8 mouse cellular contexts compared by ENCODE assay signal in the genomic region with DNA sequence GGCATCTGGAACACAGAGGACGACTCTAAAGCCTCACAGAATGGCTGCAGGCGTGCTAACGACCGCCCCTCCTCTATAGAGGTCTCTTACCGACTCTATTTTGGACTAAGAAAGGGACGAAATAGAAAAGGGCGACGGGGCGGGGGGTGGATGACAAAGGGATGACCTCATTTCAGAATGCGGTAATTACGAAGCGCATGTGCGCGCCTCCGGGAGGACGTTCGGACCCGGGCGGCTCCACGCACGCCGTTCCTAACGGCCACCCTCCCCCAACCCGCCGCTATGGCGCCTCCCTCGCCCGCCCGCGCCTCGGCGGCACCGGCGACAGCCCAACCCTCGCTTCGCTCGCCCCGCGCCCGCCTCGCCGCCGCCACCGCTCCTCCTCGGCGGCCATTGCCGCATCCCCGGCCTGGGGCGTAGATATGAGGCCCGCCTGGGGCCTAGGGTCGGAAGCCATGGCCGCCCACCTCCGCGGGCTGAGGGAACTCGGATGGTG. TPM values are rescaled to one million over a fixed set of nuclear protein-coding genes. Genes with fewer than 3 reads are reported as not detected.
DNase-seq lines count a peak whose midpoint lies in the region; ATAC-seq and TF ChIP-seq lines count a peak whose summit lies in the region.

No protein-coding gene starts in this region.

- no peaks in the 10 kb centered on the region for H3K27me3 ChIP-seq in CH12.LX (replicated peaks)
- H3K27me3 ChIP-seq in embryonic facial prominence, embryonic 11.5 days (ENCODE audit: control insufficient read depth, insufficient read depth, low read length): no peaks in the 10 kb centered on the region
- no peaks in the 10 kb centered on the region for H3K27me3 ChIP-seq in heart, embryonic 10.5 days (ENCODE audit: insufficient read depth, poor library complexity, severe bottlenecking)
- no peaks in the 10 kb centered on the region for H3K27me3 ChIP-seq in kidney, postnatal 0 days (ENCODE audit: insufficient read depth, low read length)
- H3K27me3 ChIP-seq in liver, adult 2 months (ENCODE audit: control insufficient read depth, insufficient read depth, low read length): no peaks in the 10 kb centered on the region
- no peaks in the 10 kb centered on the region for H3K27me3 ChIP-seq in midbrain, embryonic 16.5 days (ENCODE audit: control insufficient read depth, insufficient read depth, low read depth, low read length)

- DNase-seq in CH12.LX (ENCODE audit: extremely low read depth): no peak
- peak; percentile 67 for DNase-seq in adrenal gland, postnatal 10 days
- peak; percentile 69 for DNase-seq in embryonic facial prominence, embryonic 11.5 days (ENCODE audit: low spot score)
- peak; percentile 86 for DNase-seq in heart, embryonic 10.5 days (ENCODE audit: low spot score)
- DNase-seq in kidney, postnatal 0 days (ENCODE audit: low spot score): peak; percentile 54
- no peak for DNase-seq in liver, adult 2 months (ENCODE audit: extremely low read depth, low read depth, low spot score)
- peak; percentile 61 for DNase-seq in thymus, postnatal 14 days

- H3K9ac ChIP-seq in CH12.LX (ENCODE audit: insufficient read depth, low read depth): peak overlapping the region; percentile 83
- peak overlapping the region; percentile 97 for H3K9ac ChIP-seq in embryonic facial prominence, embryonic 11.5 days (replicated peaks; ENCODE audit: low read length)
- peak overlapping the region; percentile 95 for H3K9ac ChIP-seq in kidney, postnatal 0 days (ENCODE audit: low read depth, low read length)
- peak overlapping the region; percentile 98 for H3K9ac ChIP-seq in liver, adult 2 months (ENCODE audit: low read depth, low read length)
- peak overlapping the region; percentile 95 for H3K9ac ChIP-seq in midbrain, embryonic 16.5 days (ENCODE audit: low read depth, low read length)

- TF ChIP-seq EP300 in CH12.LX (IDR thresholded peaks at IDR 0.05; ENCODE audit: low read length): no peak

- H3K9me3 ChIP-seq in CH12.LX (replicated peaks; ENCODE audit: low read length): no peaks in the 10 kb centered on the region
- no peaks in the 10 kb centered on the region for H3K9me3 ChIP-seq in embryonic facial prominence, embryonic 11.5 days (replicated peaks; ENCODE audit: control insufficient read depth, low read length)
- H3K9me3 ChIP-seq in heart, embryonic 10.5 days: no peaks in the 10 kb centered on the region
- H3K9me3 ChIP-seq in kidney, postnatal 0 days (replicated peaks; ENCODE audit: low read length): no peaks in the 10 kb centered on the region
- H3K9me3 ChIP-seq in midbrain, embryonic 16.5 days (replicated peaks; ENCODE audit: control insufficient read depth, low read length, poor library complexity, severe bottlenecking): no peaks in the 10 kb centered on the region

- dilution Hi-C loops in CH12.LX (cut with MboI; ENCODE audit: extremely low pct_ligation_motif_present, extremely low pct_unique_long_range_greater_than_20kb, low sequenced_read_pairs): no loop called here

- H3K4me1 ChIP-seq in CH12.LX (ENCODE audit: control insufficient read depth in 1 of 2, insufficient read depth in 2 of 2): peaks cover 5 to 45% of the 10 kb centered on the region in 2 experiments
- no peaks in the 10 kb centered on the region for H3K4me1 ChIP-seq in embryonic facial prominence, embryonic 11.5 days (ENCODE audit: control insufficient read depth, insufficient read depth, low read length)
- peaks cover 39% of the 10 kb centered on the region for H3K4me1 ChIP-seq in heart, embryonic 10.5 days
- no peaks in the 10 kb centered on the region for H3K4me1 ChIP-seq in kidney, postnatal 0 days (replicated peaks; ENCODE audit: insufficient read depth, low read length)
- peaks cover 11% of the 10 kb centered on the region; the same call in 1 of the 2 replicates for H3K4me1 ChIP-seq in liver, adult 2 months (ENCODE audit: control insufficient read depth, insufficient read depth, low read length)
- peaks cover 16% of the 10 kb centered on the region for H3K4me1 ChIP-seq in midbrain, embryonic 16.5 days (ENCODE audit: control insufficient read depth, insufficient read depth, low read length)

- H3K4me2 ChIP-seq in CH12.LX (ENCODE audit: insufficient read depth, low read depth, poor library complexity, severe bottlenecking): peak overlapping the region; percentile 70; the same call in 1 of the 2 replicates
- peak overlapping the region; percentile 57 for H3K4me2 ChIP-seq in embryonic facial prominence, embryonic 11.5 days (ENCODE audit: low read depth, low read length)
- peak overlapping the region; percentile 62 for H3K4me2 ChIP-seq in kidney, postnatal 0 days (ENCODE audit: low read length)
- peak overlapping the region; percentile 48 for H3K4me2 ChIP-seq in midbrain, embryonic 16.5 days (ENCODE audit: low read length)

- WGBS in embryonic facial prominence, embryonic 11.5 days: under 1% methylated on average over 48 of the region's 55 CpGs
- under 1% methylated on average over 55 of the region's 55 CpGs for WGBS in heart, embryonic 10.5 days
- WGBS in kidney, postnatal 0 days: 0% methylated on average over 45 of the region's 55 CpGs
- 1% methylated on average over 54 of the region's 55 CpGs for WGBS in liver, adult 2 months
- 0% methylated on average over 43 of the region's 55 CpGs for WGBS in midbrain, embryonic 16.5 days

- TF ChIP-seq POLR2A in CH12.LX (IDR thresholded peaks at IDR 0.05; ENCODE audit: low read depth, low read length): no peak
- no peak for TF ChIP-seq POLR2A in liver, adult 2 months (IDR thresholded peaks at IDR 0.05; ENCODE audit: extremely low read depth, insufficient read depth, low read length)

- H3K4me3 ChIP-seq in CH12.LX (replicated peaks in 1 of 3; ENCODE audit: low read depth in 2 of 3, low read length in 2 of 3, poor library complexity in 1 of 3): peak overlapping the region; percentile 90 to 99 (median 95)
- peak overlapping the region; percentile 91 for H3K4me3 ChIP-seq in embryonic facial prominence, embryonic 11.5 days (ENCODE audit: low read depth, low read length)
- peak overlapping the region; percentile 100 for H3K4me3 ChIP-seq in heart, embryonic 10.5 days
- H3K4me3 ChIP-seq in kidney, postnatal 0 days (replicated peaks; ENCODE audit: low read depth, low read length): peak overlapping the region; percentile 100
- peak overlapping the region; percentile 76 for H3K4me3 ChIP-seq in liver, adult 2 months (ENCODE audit: insufficient read depth, low read depth, low read length)
- peak overlapping the region; percentile 81 for H3K4me3 ChIP-seq in midbrain, embryonic 16.5 days (ENCODE audit: low read depth, low read length)

- TF ChIP-seq RAD21 in CH12.LX (IDR thresholded peaks at IDR 0.05; ENCODE audit: low read depth, low read length): no peak

- peaks cover 22 to 27% of the 10 kb centered on the region in 2 experiments for H3K36me3 ChIP-seq in CH12.LX (replicated peaks in 1 of 2; ENCODE audit: control insufficient read depth in 1 of 2, insufficient read depth in 1 of 2, low read length in 1 of 2)
- H3K36me3 ChIP-seq in embryonic facial prominence, embryonic 11.5 days (replicated peaks; ENCODE audit: control insufficient read depth, insufficient read depth, low read depth, low read length): no peaks in the 10 kb centered on the region
- peaks cover 29% of the 10 kb centered on the region for H3K36me3 ChIP-seq in heart, embryonic 10.5 days
- peaks cover 16% of the 10 kb centered on the region; the same call in 1 of the 2 replicates for H3K36me3 ChIP-seq in kidney, postnatal 0 days (ENCODE audit: insufficient read depth, low read length)
- peaks cover 26% of the 10 kb centered on the region for H3K36me3 ChIP-seq in liver, adult 2 months (ENCODE audit: control insufficient read depth, insufficient read depth, low read length)
- H3K36me3 ChIP-seq in midbrain, embryonic 16.5 days (ENCODE audit: control insufficient read depth, insufficient read depth, low read length): peaks cover 14% of the 10 kb centered on the region

- in situ Hi-C loops in CH12.LX (cut with MboI; ENCODE audit: low pct_ligation_motif_present, low pct_unique_long_range_greater_than_20kb, low sequenced_read_pairs): no loop called here

- H3K79me2 ChIP-seq in CH12.LX (replicated peaks; ENCODE audit: control insufficient read depth, extremely low read depth, insufficient read depth, poor library complexity, severe bottlenecking): peaks cover 31% of the 10 kb centered on the region
- 0 out of 2 replicates have a peak, but pooled peaks cover 5% of the 10 kb centered on the region for H3K79me2 ChIP-seq in liver, adult 2 months (ENCODE audit: control insufficient read depth, insufficient read depth, low read length)

- TF ChIP-seq CTCF in CH12.LX (conservative IDR thresholded peaks at IDR 0.05 in 1 of 2, IDR thresholded peaks at IDR 0.05 in 1 of 2; ENCODE audit: low read depth in 2 of 2, low read length in 2 of 2): no peak
- no peak for TF ChIP-seq CTCF in kidney, postnatal 0 days (IDR thresholded peaks at IDR 0.05; ENCODE audit: low read depth)
- no peak for TF ChIP-seq CTCF in liver, adult 2 months (IDR thresholded peaks at IDR 0.05; ENCODE audit: low read depth, low read length)

- ATAC-seq in embryonic facial prominence, embryonic 11.5 days (replicated peaks; ENCODE audit: insufficient number of reproducible peaks, low FRiP score, low TSS enrichment, low read depth): peak; percentile 32
- peak; percentile 57 for ATAC-seq in kidney, postnatal 0 days (replicated peaks; ENCODE audit: low FRiP score, low read depth)
- peak; percentile 73 for ATAC-seq in midbrain, embryonic 16.5 days

- H3K27ac ChIP-seq in CH12.LX (ENCODE audit: insufficient read depth, low read depth): peak overlapping the region; percentile 35
- peak overlapping the region; percentile 91 for H3K27ac ChIP-seq in embryonic facial prominence, embryonic 11.5 days (replicated peaks; ENCODE audit: low read depth, low read length)
- H3K27ac ChIP-seq in heart, embryonic 10.5 days: peak overlapping the region; percentile 100
- H3K27ac ChIP-seq in kidney, postnatal 0 days: peak overlapping the region; percentile 85
- H3K27ac ChIP-seq in liver, adult 2 months (replicated peaks; ENCODE audit: insufficient read depth, low read depth, low read length): peak overlapping the region; percentile 82
- peak overlapping the region; percentile 97 for H3K27ac ChIP-seq in midbrain, embryonic 16.5 days (ENCODE audit: low read length)

RNA-seq across cellular contexts. Expression of gene Hsp90aa1, which starts 6.8 kb away (rescaled TPM):
- 730 and 1,066 TPM in 2 replicates for total RNA-seq in CH12.LX (2012; rRNA removed)
- 1,361 and 1,740 TPM in 2 replicates for total RNA-seq in CH12.LX (2014; rRNA removed)
- polyA plus RNA-seq in CH12.LX (2012; ENCODE audit: insufficient read length, low read depth): 2,091 and 2,158 TPM in 2 replicates
- 100 to 1,000 TPM; 271 to 276 TPM for total RNA-seq in adrenal gland, postnatal 10 days (2021)
- 1,194 and 1,245 TPM in 2 replicates for polyA plus RNA-seq in embryonic facial prominence, embryonic 11.5 days (2014; fragmentation: Nextera tagmentation; extraction: Ambion mirVana)
- polyA plus RNA-seq in heart, embryonic 10.5 days (2016; fragmentation: Nextera tagmentation; extraction: Ambion mirVana): 620 and 1,082 TPM in 2 replicates
- 485 and 487 TPM in 2 replicates for polyA plus RNA-seq in kidney, postnatal 0 days (2015; fragmentation: Nextera tagmentation; extraction: Ambion mirVana)
- total RNA-seq in liver, adult 2 months (2014; rRNA removed): 114 and 134 TPM in 2 replicates
- polyA plus RNA-seq in liver, adult 2 months (2012; rRNA removed): 36.4 and 49.8 TPM in 2 replicates
- 1,533 and 1,562 TPM in 2 replicates for polyA plus RNA-seq in midbrain, embryonic 16.5 days (2015; fragmentation: Nextera tagmentation; extraction: Ambion mirVana)

RNA-seq across cellular contexts. Expression of gene 1700001K19Rik, which starts 13.3 kb away (rescaled TPM):
- total RNA-seq in CH12.LX (2012; rRNA removed) (0.13 TPM in 1 of 2 replicates, not detected in the other), CH12.LX (2014; rRNA removed) (not detected in 2 replicates)
- not detected in 2 replicates for polyA plus RNA-seq in CH12.LX (2012; ENCODE audit: insufficient read length, low read depth)
- total RNA-seq in adrenal gland, postnatal 10 days (2021): not detected
- 0.22 TPM in 1 of 2 replicates, not detected in the other for polyA plus RNA-seq in embryonic facial prominence, embryonic 11.5 days (2014; fragmentation: Nextera tagmentation; extraction: Ambion mirVana)
- 0.15 TPM in 1 of 2 replicates, not detected in the other for polyA plus RNA-seq in heart, embryonic 10.5 days (2016; fragmentation: Nextera tagmentation; extraction: Ambion mirVana)
- polyA plus RNA-seq in kidney, postnatal 0 days (2015; fragmentation: Nextera tagmentation; extraction: Ambion mirVana): not detected in 2 replicates
- not detected in 2 replicates for total RNA-seq in liver, adult 2 months (2014; rRNA removed)
- not detected in 2 replicates for polyA plus RNA-seq in liver, adult 2 months (2012; rRNA removed)
- polyA plus RNA-seq in midbrain, embryonic 16.5 days (2015; fragmentation: Nextera tagmentation; extraction: Ambion mirVana): 0.45 TPM in 1 of 2 replicates, not detected in the other

RNA-seq across cellular contexts. Expression of gene Wdr20, which starts 42.0 kb away (rescaled TPM):
- total RNA-seq in CH12.LX (2012; rRNA removed) (26.2 and 27.4 TPM in 2 replicates), CH12.LX (2014; rRNA removed) (20.5 and 22.8 TPM in 2 replicates)
- polyA plus RNA-seq in CH12.LX (2012; ENCODE audit: insufficient read length, low read depth): 16.1 and 17.9 TPM in 2 replicates
- total RNA-seq in adrenal gland, postnatal 10 days (2021): 10 to 100 TPM; 37.2 to 45.6 TPM
- 22.2 and 23.6 TPM in 2 replicates for polyA plus RNA-seq in embryonic facial prominence, embryonic 11.5 days (2014; fragmentation: Nextera tagmentation; extraction: Ambion mirVana)
- polyA plus RNA-seq in heart, embryonic 10.5 days (2016; fragmentation: Nextera tagmentation; extraction: Ambion mirVana): 15.4 and 21.6 TPM in 2 replicates
- 18.6 and 20.7 TPM in 2 replicates for polyA plus RNA-seq in kidney, postnatal 0 days (2015; fragmentation: Nextera tagmentation; extraction: Ambion mirVana)
- total RNA-seq in liver, adult 2 months (2014; rRNA removed): 19.5 and 21.0 TPM in 2 replicates
- 14.8 and 16.5 TPM in 2 replicates for polyA plus RNA-seq in liver, adult 2 months (2012; rRNA removed)
- 23.4 and 24.3 TPM in 2 replicates for polyA plus RNA-seq in midbrain, embryonic 16.5 days (2015; fragmentation: Nextera tagmentation; extraction: Ambion mirVana)

Comparison
In these comparisons a context has a peak if more than half of its experiments do, and no peak if none do; other contexts are left out.
1. DNase-seq: peak in adrenal gland, postnatal 10 days (single experiment), embryonic facial prominence, embryonic 11.5 days (single experiment), heart, embryonic 10.5 days (single experiment), kidney, postnatal 0 days (single experiment) and thymus, postnatal 14 days (single experiment); none in CH12.LX (single experiment) and liver, adult 2 months (single experiment).
2. H3K27ac ChIP-seq: peak in every context shown above with its lines; median percentile 100 in heart, embryonic 10.5 days; 97 in midbrain, embryonic 16.5 days; 91 in embryonic facial prominence, embryonic 11.5 days; 85 in kidney, postnatal 0 days; 82 in liver, adult 2 months; 35 in CH12.LX.
3. Peak in every context shown above with its lines, with median percentiles within 50 percentile points of each other: H3K4me2 ChIP-seq, H3K4me3 ChIP-seq, H3K9ac ChIP-seq and ATAC-seq.